Mouse (Mus musculus): Measurements from ENCODE around the gene Tmem270.

The Tmem270 gene

GRCm38 (mm10) chr5:134887447-134888335 lies 18.8 kb downstream of the Tmem270 start:
- no peak for ATAC-seq (ENCODE audit: low TSS enrichment)

GRCm38 (mm10) chr5:134883077-134883476 lies 23.5 kb downstream of the Tmem270 start:
- no peak for ATAC-seq (ENCODE audit: low TSS enrichment)

DNA sequence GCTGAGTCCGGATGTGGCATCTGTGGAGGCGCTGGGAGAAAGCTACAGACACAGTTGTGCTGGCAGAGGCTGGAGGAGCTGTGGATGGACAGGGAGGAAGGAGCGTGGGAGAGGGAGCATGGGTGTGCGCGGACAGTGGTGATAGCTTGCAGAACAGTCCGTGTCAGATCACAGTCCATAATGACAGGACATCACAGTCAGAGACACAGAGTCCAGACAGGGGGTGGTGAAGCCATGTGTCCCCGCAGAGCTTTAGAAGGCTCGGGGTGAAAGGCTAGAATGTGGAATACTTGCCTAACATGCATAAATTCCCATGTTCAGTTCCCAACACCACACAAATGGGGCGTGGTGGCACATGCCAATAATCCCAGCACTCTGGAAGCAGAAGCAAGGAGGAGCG lies 29.7 kb downstream of the Tmem270 start:
- ATAC-seq (ENCODE audit: low TSS enrichment) = no peak

- ATAC-seq (ENCODE audit: low TSS enrichment) = no peak
Measured at GRCm38 (mm10) chr5:134875245-134875644, 31.3 kb downstream of the Tmem270 start.

GRCm38 (mm10) chr5:134873956-134874879 lies 32.3 kb downstream of the Tmem270 start:
- no peak for ATAC-seq (ENCODE audit: low TSS enrichment)

- ATAC-seq (ENCODE audit: low TSS enrichment) = no peak
Measured at GRCm38 (mm10) chr5:134873034-134873433, 33.5 kb downstream of the Tmem270 start.

- ATAC-seq (ENCODE audit: low TSS enrichment) = no peak
Measured at GRCm38 (mm10) chr5:134872597-134872996, 33.9 kb downstream of the Tmem270 start.

DNA sequence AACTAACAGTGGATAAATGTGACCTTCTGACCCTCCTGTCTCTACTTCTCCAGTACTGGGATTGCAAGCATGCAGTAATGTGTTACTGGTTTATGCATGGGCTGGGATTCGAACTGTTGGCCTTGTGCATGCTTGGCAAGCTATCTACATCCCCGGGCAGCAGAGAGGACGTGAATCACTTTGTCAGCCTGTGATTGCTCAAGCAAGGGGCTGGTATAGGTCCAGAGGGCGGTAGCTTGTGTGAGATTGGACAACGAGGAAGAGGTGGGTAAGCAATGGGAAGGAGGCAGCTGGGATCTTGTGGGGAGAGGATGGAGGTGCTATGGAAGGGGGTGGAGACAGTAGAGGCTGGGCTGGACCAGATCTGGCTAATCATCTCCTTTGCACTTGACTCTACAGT lies 38.0 kb downstream of the Tmem270 start:
- ATAC-seq (ENCODE audit: low TSS enrichment) = no peak

GRCm38 (mm10) chr5:134867320-134868144 lies 39.0 kb downstream of the Tmem270 start:
- ATAC-seq (ENCODE audit: low TSS enrichment) = no peak

DNA sequence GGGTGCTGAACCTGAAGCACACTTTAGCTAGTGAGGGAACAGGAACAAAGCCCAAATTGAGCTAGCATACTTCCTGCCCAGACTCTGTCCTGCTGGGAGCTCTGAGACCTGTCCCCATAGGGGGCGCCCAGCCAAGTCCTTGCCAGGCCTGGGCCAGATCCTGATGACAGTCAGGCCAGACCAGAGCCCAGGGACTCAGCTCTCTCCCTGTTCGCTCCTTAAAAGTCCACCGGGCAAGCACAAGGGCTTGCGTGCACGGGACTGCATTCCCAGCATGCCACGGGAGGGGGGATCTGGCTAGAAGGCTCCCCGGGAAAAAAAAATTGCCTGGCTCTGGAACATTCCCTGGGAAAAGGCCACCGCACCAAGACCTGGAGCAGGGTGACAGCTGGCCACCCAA lies 41.4 kb downstream of the Tmem270 start:
- no peak for ATAC-seq (ENCODE audit: low TSS enrichment)

DNA sequence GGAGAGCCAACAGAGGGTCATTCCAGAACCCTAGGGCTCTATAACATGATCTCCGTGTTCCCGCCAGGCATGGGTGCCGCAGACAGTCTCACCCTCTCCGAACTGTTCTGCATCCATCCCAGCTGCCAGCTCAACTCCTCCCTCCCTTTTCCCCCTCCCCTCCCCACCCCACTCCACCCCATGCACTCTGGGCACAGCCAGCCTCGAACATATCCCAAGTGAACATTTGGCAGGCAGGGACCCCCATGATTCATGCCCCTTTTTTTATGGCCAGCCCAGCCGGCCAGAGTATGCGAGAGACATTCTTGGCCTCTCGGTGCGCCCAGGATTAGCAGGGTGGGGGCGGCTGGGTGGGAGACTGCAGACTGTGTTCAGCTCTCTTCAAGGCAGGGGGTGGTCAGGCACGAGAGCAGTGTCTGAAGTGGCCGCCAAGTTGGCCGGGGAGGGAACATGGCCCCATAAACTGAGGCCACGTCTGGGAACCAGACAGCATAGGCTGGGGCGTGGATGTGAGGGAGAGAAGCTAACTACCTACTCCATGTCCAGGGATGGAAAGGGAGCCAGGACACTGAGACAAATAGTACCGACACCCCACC lies 44.5 kb downstream of the Tmem270 start:
- no peak for ATAC-seq (ENCODE audit: low TSS enrichment)

DNA sequence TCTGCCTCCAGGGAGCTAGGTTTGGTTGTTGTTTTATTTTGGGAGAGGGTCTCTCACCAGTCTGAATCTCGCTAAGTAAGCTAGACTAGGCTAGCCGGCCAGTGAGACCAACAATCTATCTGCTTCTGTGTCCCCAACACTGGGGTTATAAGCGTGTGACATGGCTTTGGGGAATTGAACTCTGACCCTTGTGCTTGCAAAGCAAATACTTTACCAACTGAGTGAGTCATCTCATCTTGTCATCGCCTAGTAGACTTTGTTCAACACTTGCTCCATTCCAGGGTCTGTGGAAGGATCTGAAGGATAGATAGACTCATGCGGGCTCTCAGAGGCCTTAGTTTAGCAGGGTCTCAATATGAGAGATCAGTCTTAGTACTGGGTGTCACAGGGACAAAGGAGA lies 47.3 kb downstream of the Tmem270 start:
- ATAC-seq (ENCODE audit: low TSS enrichment) = no peak

- no peak for ATAC-seq (ENCODE audit: low TSS enrichment)
Measured at GRCm38 (mm10) chr5:134858378-134858777, 48.2 kb downstream of the Tmem270 start.

DNA sequence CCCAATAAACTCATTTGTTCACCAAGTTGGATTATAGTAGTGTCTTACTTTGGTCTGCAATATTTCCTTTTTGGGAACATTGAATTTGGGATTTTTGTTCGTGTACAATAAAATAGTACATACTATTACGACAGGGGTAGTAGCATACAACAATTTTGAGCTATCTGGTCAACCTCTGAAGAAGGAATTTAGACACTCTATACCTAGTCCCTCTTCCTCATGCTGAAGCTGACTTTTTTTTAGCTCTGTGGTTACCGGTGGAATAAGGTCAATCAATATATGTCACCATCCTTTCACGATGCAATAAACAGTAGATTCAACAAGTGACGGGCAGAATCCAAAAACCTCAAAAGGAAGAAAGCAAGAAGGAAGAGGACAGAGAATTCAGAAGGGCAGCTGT lies 53.7 kb downstream of the Tmem270 start:
- no peak for ATAC-seq (ENCODE audit: low TSS enrichment)
